Mouse (Mus musculus) cerebellum, postnatal 14 days (tissue): ENCODE measurements at regions not wholly inside any gene's neighbourhood (a gene's known extent, or its start where the extent isn't known, plus 50 kb on each side); places are given as distances from the start of the nearest gene placed in this dataset.
A peak's percentile ranks its signal among the peaks of the same experiment; 100 is the strongest.

Experiments
- DNase-seq, 2 experiments: peaks; one replicate each; pipeline ENCODE4 v3.0.0; 2021; ENCODE audit warnings: mixed read lengths in 2 of 2

DNA sequence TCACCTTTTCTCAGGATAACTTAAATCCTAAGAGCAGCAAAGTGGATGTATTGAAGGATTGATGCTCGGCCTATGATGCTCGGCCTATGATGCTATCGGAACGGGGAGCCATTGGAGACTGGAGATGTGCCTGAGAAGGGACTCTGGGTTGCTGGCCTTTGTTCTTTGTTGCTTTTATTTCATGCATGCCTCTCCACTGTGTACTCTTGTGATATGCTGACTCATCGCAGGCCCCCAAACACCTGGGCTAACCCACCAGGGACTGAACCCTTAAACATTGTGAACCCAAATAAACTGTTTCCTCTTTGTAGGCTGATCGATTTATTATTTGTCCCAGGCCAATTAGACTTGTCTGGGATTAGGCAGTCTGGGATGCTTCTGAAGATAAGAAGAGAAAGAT, 61.9 kb downstream of the Pdcl3 start:
- no peak for DNase-seq

GRCm38 (mm10) chr1:39057304-39057703, 71.9 kb downstream of the Pdcl3 start:
- DNase-seq: no peak

DNA sequence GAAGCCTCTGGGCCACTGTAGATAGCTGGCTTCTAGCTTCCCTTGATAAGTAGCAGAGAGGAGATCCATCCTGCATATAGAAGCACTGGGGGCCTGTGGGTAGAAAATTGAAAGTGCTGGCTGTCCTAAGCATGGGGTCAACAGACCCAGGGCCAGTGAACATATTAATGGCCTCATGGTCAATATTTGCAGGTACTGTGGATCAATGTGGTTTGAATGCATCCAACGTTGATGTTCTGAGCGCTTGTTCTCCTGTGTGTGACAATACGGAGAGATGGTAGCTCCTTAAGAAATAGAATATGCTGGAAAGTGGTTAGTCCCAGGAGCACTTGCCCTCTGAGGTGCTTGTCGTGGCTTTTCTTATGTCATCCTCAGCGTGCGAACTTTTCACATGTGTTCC, 77.1 kb downstream of the Pdcl3 start:
- no peak for DNase-seq

- DNase-seq: no peak
Measured at GRCm38 (mm10) chr1:39063666-39064385, 78.4 kb downstream of the Pdcl3 start.

- DNase-seq: no peak
Measured at GRCm38 (mm10) chr1:39064781-39065180, 79.4 kb downstream of the Pdcl3 start.

- no peak for DNase-seq
Measured at GRCm38 (mm10) chr1:39067901-39068300, 82.5 kb downstream of the Pdcl3 start.

DNA sequence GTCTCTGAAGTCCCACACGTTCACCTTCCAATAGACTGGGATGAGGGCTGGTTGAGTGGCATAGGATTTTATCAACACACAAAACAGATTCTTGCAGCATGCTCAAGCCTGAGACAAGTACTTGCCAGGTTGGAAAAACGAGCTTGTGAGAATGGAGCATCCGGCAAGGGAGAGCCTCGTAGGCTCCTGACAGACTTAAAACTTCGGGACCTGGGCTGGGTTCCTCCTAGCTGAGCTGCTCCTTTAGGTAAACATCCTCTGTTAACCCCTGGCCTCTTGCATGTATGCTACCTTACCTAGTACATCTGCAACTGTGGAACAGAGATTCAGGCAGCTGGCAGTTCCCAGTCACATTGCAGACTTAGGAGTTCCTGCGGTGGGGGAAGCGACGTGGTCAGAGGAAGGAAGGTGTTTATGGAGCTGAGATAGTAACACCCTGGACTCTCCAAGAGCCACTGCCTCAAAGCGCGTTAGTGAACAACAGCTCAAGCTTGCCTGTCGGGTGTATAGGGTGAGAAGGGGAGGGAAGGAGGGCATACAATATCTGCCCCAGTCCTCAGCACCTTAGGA, 83.8 kb downstream of the Pdcl3 start:
- no peak for DNase-seq

GRCm38 (mm10) chr1:39069676-39070075, 84.3 kb downstream of the Pdcl3 start:
- DNase-seq: no peak

DNA sequence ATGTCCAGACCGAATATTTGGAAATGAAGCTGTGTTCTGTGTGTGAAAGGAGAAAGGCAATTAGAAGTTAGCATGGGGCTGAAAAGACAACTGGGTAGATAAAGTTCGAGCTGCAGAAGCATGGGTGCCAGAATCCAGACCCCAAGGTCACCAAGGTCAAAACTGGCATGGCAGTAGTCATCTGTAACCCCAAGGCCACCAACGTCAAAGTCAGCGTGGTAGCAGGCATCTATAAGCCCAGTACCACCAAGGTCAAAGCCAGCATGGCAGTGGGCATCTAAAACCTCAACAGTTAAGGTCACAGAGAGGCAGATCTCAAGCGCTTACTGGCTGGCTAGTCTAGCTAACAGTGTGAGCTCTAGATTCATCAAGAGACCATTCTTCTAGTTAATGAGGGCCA, 90.6 kb downstream of the Pdcl3 start:
- DNase-seq: no peak

GRCm38 (mm10) chr1:39078584-39079315, 93.3 kb downstream of the Pdcl3 start:
- no peak for DNase-seq

DNA sequence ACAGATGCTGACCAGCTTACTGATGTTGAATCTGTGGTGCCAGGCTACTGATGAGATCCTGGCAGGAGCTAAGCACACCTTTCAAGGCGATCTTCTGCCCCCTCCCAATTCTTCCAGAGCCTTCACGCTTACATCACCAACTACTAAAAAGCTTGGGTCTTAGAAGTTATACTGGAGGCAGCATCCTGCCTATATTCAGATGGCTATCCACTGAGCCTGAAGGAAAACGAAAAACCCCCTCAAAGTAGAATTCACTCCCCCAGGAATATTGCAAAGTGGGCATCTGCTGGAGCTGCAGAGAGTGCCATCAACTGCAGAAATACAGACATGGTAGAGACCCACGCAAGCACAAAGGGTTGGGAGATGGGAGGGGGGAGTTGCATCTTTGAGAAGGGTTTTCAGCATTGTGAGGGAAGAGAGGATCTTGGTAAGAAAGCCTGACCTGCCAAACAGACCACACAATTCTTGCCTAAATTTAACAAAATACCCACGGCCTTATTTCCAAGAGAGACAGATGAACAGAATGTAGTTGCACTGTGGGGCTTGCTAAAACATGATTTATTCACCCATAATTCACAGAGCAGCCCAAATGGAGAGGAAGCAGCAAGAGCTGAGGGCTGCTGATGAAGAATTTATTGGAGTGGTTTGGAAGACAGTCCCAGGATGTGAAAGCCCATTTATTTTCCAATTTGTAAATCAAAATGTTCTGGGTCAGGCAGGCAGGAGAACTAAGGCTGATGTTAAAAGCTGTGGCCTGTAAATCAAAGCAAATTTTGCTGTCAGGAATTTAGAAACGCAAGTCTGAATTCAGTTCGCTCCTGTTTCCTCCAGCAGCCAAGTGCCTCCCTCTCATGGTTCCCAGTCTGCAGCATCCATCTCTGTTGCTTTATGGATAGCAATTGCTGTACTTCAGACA, 98.8 kb downstream of the Pdcl3 start:
- no peak for DNase-seq

- DNase-seq: peak; percentile 36 to 46
Measured at GRCm38 (mm10) chr1:39086273-39086672, 100.9 kb downstream of the Pdcl3 start.

DNA sequence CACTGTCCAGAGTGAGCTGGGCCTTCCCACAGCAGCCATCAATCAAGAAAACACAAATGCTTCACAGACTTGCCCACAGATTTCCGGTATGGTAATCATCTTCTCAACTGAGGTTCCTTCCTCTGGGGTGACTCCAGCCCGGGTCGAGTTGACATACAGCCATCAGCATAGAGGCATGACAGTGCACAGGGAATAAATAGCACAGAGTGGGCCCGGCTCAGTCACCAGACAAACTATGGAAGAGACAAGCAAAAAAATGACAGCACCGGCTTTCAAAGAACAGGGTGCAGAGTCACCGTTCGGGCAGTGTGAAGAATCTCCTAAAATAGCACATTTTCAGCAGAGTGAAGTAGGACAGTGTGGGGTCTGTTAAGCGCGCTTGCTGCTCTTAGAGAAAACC, 103.7 kb upstream of the Npas2 start:
- DNase-seq: no peak

DNA sequence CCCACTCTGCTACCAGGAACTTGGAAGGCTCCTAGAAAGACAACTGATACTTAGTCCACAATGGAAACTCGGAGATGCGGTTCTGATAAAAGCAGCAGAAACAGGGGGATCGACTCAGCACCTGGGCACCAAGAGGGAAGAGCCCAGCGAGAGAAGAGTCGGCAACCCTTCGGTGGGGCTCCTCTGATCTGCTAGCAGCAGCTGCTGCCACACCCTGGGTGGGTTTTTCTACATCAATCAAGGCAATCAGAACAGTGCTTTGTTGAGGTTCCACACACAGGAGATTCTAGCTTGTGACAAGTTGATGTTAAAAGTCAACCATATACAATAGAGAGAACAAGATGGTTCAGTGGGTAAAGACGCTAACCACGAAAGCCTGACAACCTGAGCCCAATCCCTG, 102.4 kb upstream of the Npas2 start:
- DNase-seq: no peak

- no peak for DNase-seq
Measured at GRCm38 (mm10) chr1:39091638-39092037, 101.9 kb upstream of the Npas2 start.

DNA sequence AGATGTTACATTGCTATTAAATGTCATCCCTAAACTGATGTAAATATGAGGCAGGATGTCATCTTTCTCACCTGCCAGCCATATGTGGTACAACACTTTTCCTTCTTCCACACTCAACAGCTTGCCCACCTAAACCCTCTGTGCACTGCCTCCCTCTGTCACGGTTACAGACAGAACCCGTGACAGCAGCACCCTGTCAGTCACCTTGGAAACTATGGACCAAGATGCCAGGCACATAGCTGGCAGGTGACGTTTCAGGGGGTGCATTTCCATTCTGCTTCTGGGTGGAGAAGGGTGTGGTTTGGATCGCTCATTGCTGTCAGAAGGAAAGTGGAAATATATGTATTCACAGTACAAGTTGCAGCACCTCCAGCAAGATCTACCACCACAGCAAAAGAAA, 100.2 kb upstream of the Npas2 start:
- no peak for DNase-seq

DNA sequence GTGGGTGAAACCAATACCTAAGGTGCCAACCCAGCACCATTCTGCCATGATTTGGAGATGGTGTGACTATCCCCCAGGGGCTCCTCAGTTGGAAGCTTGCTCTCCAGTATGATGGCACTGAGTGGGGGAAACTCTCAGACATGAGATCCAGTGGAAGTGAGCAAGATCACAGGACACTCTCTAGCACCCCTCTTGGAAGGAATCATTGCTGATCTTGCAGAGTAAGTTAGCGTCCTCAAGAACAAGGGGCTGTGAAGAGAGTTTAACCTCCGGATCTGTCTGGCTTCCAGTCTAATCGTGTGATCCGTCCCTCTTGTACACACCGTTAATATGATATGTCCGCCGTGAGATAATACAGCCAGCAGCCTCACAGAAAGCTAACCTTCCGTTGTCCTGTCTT, 99.5 kb upstream of the Npas2 start:
- DNase-seq: no peak

GRCm38 (mm10) chr1:39095901-39096300, 97.6 kb upstream of the Npas2 start:
- DNase-seq: no peak

DNA sequence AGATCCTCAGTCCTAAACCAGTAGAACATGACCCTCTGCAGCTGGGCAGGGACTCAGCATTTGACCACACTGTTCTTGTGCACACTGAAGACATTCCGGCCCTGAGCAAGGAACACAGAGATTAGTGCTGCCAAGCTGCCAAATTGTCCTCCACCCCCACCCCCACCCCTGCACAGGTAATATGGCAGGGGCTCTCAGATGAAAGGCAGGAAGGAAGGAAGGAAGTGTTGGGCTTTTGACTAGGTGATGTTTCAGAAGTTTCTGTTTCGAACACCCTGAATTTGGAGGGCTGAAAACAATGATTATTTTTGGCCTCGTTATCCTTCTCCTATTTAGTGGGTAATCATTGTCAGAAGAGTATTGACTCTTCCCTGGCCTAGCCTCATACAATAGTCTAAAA, 96.8 kb upstream of the Npas2 start:
- no peak for DNase-seq

GRCm38 (mm10) chr1:39097499-39097898, 96.0 kb upstream of the Npas2 start:
- no peak for DNase-seq

GRCm38 (mm10) chr1:39098154-39098553, 95.4 kb upstream of the Npas2 start:
- no peak for DNase-seq

GRCm38 (mm10) chr1:39099246-39099645, 94.3 kb upstream of the Npas2 start:
- no peak for DNase-seq

GRCm38 (mm10) chr1:39100492-39100891, 93.0 kb upstream of the Npas2 start:
- DNase-seq: no peak
